Mouse (Mus musculus) frontal cortex, adult (tissue): ENCODE measurements at regions not wholly inside any gene's neighbourhood (a gene's known extent, or its start where the extent isn't known, plus 50 kb on each side); places are given as distances from the start of the nearest gene placed in this dataset.
A peak's percentile ranks its signal among the peaks of the same experiment; 100 is the strongest.

Experiments
- ATAC-seq: cut with Nextera tagmentation; 2 replicates; pipeline ENCODE4 v1.9.2; 2017; ENCODE audit warnings: mild to moderate bottlenecking, moderate library complexity, mixed read lengths; ENCODE audit not compliant: low TSS enrichment

DNA sequence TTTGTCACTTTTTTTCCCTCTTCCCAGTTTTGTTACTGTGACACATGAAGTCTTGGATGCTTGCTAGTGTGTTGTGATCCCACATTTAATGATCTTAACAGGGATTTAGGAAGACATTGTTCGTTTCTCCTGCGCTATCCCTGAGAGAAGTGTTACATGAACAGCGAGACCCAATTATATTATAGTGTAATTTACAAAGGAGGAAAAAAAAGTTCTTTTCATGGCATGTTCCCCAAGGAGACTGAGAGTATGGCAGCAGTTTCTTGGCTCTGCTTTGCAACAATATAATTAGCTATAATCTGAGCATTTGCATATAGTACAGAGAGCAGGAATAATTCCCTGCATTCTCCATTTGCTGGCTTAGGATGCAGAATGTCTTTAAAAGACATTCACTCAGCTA, 168.6 kb downstream of the Insc start:
- ATAC-seq, result peak; percentile 44

DNA sequence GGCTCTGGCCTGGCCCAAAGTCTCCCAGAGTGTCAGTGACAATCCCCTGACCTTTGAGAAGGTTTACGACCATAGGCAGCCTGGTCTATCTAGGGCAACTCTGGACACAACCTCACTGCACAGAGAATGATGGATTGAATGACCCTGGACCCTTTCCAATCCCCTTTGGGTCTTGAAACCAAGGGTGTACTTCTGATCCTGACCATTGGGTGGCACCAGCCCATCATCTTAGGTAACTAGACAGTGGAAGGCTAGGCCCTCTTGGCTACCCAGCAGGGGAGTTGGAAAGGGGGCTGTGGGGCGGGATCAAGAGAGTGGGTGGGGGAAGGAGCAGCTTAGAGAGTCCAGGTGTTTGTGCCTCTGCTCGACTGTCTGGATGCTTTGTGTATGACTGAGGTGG, 178.7 kb downstream of the Insc start:
- ATAC-seq, result no peak

DNA sequence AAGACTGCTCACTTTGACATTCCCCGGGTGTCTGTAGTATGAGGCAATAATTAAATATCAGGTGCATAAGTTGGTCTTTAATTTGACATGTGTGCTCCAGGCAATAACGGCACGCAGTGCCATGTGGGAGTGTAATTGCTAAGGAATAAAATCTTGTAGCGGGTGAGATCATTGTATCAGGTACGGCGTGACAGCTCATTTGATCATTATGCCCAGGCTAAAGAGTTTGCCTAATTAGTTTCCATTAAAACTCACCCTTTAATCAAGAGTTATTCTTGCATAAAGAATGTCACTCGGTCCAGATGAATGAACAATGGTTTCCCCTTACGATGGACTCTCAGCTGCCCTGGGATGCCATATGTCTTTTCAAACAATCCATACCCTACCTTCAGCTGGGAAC, 190.4 kb downstream of the Insc start:
- no peak for ATAC-seq

GRCm38 (mm10) chr7:114950759-114951158, 207.3 kb downstream of the Insc start:
- no peak for ATAC-seq

DNA sequence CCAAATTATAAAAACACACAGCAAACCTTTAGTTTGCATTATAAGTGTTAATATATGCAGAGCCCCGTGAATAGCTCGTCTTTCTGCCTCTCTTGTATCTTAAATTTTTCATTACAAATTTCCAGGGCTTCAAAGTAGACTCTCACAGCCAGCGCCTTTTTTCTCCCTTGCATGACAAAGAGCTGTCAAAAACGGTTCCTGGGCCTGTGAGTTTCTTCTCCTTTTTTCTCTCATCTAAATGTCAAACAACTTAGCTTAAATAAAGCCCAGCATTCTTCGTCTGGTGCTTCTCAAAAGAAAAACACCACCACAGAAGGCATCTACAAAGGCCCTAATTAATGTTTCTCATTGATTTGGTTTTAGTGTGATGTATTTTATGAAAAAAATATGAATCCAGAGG, 219.7 kb downstream of the Insc start:
- no peak for ATAC-seq

DNA sequence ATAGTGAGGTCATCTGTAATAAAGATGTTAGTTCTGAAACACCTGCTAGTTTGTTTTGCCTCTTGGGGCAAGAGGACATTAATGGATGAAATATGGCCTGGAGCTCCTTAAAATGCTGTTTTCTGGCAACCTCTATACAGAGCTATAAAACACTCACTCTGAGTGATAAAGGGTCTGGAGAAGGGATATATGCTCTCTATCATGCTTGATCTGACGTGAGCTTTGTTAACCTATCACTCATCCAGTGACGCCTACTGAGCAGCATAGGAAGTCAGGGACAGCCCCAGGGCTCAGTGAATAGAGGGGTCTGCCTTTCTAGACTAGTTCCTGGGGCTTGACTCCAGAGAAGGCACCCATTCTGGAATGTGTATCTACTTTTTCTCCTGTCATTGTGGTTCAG, 222.4 kb downstream of the Insc start:
- ATAC-seq, result no peak

- no peak for ATAC-seq
Observed at GRCm38 (mm10) chr7:114986481-114986880, 243.0 kb downstream of the Insc start.

GRCm38 (mm10) chr7:114991255-114991654, 247.8 kb downstream of the Insc start:
- no peak for ATAC-seq

DNA sequence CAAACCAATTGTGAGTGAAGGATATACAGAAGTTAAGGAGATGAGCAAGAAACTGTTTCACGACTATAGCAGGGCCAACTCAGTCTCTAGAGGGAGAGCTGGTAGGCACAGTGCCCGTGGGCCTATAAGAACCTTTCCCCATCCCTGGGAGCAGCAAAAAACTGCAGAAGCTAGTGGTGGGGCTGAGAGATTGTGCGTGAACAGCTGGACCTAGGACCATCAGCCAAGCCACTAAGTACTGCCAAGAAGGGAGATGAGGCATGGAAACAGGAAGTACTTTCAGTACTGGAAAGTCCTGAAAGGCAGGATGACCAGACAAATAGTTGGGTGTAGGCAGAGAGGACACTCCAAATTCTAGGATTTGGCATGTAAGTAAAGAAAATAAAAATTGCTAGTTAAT, 248.9 kb downstream of the Insc start:
- ATAC-seq, result no peak

DNA sequence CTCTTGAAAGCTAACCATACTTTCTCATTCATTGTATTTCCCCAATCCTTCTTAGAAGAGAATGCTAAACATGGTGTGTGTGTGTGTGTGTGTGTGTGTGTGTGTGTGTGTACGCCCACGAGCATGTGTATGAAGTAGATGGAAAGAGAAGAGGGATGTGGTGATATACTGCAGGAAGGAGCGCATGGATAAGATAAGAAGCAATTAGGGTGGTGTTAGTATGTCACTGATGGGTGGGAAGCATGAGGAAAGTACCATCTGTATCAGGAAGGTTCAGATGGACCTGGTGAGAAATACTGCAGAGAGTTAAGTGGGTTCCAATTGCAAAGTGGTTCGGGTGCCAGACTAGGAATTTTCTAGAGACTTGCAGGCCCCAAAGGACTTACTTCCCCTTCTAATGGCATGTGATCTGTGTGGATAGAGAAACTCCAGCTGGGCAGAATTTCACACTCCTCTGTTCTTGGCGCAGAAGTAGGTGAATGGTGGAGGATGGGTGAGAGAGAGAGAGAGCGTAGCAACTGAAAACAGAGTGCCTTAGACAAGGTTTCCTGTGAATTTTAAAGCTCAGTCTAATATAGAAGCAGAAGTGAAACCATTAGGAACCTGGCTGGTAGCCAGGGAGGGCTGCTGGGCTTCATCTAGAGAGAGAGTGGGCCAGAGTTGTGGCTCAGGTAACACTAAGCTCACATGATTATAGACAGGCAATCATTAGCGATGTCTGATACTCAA, 257.5 kb downstream of the Insc start:
- peak; percentile 69 for ATAC-seq

GRCm38 (mm10) chr7:115014253-115014998, 270.9 kb downstream of the Insc start:
- no peak for ATAC-seq

DNA sequence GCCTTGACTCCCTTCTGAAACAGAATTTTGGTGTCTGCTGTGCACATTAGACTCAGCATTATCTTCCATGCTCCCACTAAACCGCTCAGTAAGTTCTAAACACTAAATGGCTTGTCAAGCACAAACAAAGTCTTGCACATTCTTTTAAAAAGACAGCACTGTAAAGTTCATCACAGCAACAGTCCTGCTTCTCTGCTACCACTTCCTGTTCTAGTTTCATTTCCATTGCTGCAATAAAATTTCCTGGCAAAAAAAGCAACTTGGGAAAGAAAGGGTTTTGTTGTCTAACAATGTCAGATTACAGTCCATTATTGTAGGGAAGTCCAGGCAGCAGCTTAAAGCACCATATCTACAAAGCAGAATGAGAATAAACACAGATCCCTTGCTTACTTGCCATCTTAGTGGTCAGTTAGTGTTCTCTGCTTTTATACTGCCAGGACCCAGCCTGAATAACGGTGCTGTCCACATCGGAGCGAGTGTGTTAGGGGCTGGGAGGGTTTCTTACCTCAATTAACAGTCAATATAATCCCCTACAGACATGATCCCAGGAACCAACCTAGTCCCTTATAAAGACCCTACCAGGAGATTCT, 276.0 kb downstream of the Insc start:
- ATAC-seq, result no peak

DNA sequence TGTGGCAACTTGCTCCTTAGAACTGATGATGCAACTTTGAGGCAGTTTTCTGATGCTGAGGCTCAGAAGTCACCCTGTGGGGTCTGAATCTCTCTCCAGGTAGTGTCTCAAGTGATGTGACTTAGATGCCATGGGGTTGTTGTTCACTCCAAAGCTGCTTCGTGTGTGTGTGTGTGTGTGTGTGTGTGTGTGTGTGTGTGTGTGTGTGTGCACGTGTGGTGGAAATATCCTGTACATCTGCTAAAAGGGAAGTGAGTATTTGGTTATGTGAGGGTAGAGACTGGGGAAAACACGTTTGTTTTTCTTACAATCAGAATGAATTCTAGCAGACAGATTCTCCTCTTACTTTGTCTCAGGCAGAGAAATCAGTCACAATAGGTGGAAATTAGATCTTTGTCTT, 276.5 kb downstream of the Insc start:
- no peak for ATAC-seq

- ATAC-seq, result no peak
Observed at GRCm38 (mm10) chr7:115025803-115026202, 282.3 kb downstream of the Insc start.

GRCm38 (mm10) chr7:115027685-115028084, 284.2 kb downstream of the Insc start:
- ATAC-seq, result 0 out of 2 replicates have a peak, but pooled peaks have one; percentile 20

GRCm38 (mm10) chr7:115033987-115034386, 290.5 kb downstream of the Insc start:
- no peak for ATAC-seq

- no peak for ATAC-seq
Observed at GRCm38 (mm10) chr7:115055527-115055926, 312.0 kb downstream of the Insc start.

GRCm38 (mm10) chr7:115056992-115057645, 313.6 kb downstream of the Insc start:
- no peak for ATAC-seq

DNA sequence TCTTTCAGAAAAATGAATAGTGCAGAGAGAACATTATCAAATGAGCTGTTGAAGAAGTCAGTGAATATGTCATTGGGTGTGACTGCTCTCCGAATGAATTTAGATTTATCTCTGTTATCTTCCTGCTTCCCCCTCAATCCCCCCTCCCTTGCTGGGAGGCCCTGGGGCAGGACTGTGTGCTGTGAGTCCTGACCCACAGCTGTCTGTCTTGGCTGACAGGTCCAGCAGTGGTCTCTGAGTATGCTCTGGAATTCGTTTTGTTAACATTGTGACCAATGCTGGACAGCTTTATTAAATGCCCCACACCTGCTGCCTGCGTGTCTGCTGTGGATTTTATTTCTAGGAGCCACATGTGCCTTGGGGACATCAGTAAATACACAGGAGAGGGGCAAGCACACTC, 314.2 kb downstream of the Insc start:
- ATAC-seq, result no peak

DNA sequence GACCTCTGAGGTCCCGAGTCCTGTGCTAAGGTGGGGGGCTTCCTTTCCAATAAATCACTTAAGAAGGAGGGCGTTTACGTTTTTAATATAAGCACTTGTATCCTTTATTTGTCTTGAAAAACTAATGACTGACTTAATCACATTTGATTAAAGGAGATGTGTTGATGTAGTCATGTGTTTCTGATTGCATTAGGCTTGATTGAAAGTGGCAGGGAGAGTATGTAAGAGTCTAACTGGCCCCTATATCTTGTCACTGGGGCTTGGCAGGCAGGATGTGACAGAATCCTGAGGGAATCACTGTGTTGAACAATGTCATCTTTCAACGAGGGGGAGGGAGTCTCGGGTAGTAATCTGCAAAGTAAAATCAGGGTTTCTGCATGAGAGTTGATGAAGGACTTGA, 316.7 kb downstream of the Insc start:
- no peak for ATAC-seq

DNA sequence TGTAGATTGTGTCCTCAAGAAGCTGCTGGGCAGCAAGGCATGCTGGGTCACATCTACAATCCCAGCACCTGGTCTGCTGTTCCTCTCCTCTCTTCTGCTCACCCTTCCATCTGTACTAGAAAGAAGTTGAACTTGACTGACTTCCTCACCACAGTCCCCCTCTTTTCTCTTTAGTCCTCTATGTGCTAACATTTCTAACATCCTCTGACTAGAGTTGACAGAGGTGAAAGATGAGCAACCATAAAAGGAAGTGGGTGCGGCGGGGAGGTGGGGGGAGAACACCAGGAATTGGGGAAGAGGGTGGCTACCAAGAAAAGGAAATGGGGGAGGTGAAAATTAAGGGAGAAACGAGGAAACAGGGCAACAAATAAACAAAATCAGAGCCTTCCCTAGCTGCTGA, 319.3 kb downstream of the Insc start:
- ATAC-seq, result no peak

DNA sequence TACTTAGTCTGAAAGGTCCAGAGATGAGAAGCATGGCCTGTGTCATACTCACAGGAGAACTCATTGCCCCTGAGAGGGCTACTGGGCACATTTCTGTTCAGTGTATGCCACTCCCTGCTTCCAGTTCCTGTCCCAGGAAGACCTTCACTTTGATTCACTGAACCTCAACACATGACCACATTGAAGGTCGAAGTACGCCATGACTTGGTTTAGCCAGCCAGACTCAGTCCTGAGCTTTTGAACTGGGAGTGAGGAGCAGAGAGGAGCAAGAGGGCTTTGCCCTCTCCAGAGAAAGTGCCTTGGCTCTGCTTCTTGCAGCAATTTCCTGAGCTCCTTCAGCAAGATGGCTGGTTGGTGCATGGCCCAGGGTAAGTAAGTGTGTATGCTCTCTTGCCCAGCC, 324.1 kb downstream of the Insc start:
- no peak for ATAC-seq

- no peak for ATAC-seq
Observed at GRCm38 (mm10) chr7:115073406-115073805, 329.9 kb downstream of the Insc start.
